Mouse (Mus musculus) central nervous system, embryonic 18 days (tissue): ENCODE results near the gene Mageb1. TPM values are rescaled to one million over a fixed set of nuclear protein-coding genes. Genes with fewer than 3 reads are reported as not detected.

Source experiments
- polyA plus RNA-seq: library from polyadenylated mRNA; depleted of rRNA; stranded (reverse); fragments of >200 nt; gene quantifications from 2 replicates; pipeline ENCODE4 v1.2.3, GENCODE M21; 2012; rRNA removed

Gene Mageb1
- polyA plus RNA-seq, result not detected in 2 replicates

DNA sequence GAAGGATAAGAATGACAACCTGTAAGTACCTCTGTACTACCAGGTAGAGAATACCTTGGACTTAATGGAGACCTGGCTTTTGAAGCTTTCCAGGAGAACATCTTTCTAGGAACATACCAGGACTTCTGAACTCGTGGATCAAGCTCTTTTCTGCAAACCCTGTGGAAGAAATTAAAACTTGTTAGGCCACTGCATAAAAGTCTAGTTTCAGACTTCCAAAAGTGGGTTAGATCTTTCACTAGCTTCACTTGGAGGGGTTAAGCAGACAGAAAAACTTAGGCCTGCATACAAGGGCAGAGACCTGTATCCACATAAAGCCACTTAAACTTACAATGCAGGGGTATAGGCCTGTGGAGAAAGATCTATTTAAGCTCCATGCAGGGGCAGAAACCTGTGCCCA is at the start of gene Mageb1:
TSS of gene Mageb1 (minus strand) at position 101 of the 400 bp plus-strand sequence.

Other genes with a start within 250 kb of the Mageb1 start
- gene Mageb5, start 233.3 kb downstream of the Mageb1 start, polyA plus RNA-seq, result not detected in 2 replicates